Mouse (Mus musculus) liver, adult 2 months (tissue): Measurements from ENCODE around the gene Prrc2a.

Experiments used
- CTCF ChIP-seq: fragments of 200-500 bp; IDR thresholded peaks from 2 replicates; pipeline ENCODE4 v1.5.1; 2011; ENCODE audit warnings: low read depth, low read length, control low read depth
- POLR2A ChIP-seq: fragments of 200-500 bp; IDR thresholded peaks from 2 replicates; pipeline ENCODE4 v1.6.1; 2011; ENCODE audit warnings: low read length, control low read depth; ENCODE audit not compliant: insufficient read depth; ENCODE audit errors: extremely low read depth

DNA sequence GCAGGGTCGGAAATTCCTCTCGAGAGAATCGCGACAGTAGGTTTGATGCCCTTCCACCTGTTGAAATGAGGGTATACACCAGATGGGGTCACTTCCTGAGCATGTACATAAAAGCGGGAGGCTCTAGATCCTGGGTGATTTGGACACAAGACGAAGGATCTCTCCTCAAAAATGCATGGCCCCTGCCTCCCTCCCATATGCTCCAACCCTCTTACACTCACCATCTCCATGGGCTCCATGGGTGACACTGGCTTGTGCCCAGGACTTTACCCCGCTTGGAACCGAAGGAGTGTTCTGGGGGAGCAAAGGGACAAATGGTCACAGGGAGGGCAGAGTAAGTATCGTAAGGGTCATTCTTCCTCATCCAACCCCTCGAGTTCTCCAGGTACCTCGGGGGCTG lies 3.3 kb downstream of the Prrc2a start:
- TF ChIP-seq CTCF (no peak), POLR2A (no peak)
